Mouse (Mus musculus) hindbrain, embryonic 13.5 days (tissue): ENCODE measurements at regions not wholly inside any gene's neighbourhood (a gene's known extent, or its start where the extent isn't known, plus 50 kb on each side); places are given as distances from the start of the nearest gene placed in this dataset.

ENCODE experiments used
- ATAC-seq: fragments of 200-750 bp; cut with Nextera tagmentation; 2 replicates; pipeline ENCODE4 v1.8.0; 2017; ENCODE audit warnings: moderate TSS enrichment; ENCODE audit not compliant: low FRiP score
- H3K27ac ChIP-seq: fragments of 300-500 bp; sonication (generic); 2 replicates; pipeline ENCODE4 v1.5.1; 2015; ENCODE audit warnings: inconsistent platforms, mild to moderate bottlenecking, moderate library complexity
- H3K27me3 ChIP-seq: fragments of 300-500 bp; sonication (generic); 2 replicates; pipeline ENCODE4 v1.6.1; 2015; ENCODE audit warnings: mild to moderate bottlenecking, inconsistent platforms
- H3K36me3 ChIP-seq: fragments of 300-500 bp; sonication (generic); 2 replicates; pipeline ENCODE4 v1.6.1; 2015; ENCODE audit warnings: mild to moderate bottlenecking, inconsistent platforms
- H3K4me1 ChIP-seq: fragments of 300-500 bp; sonication (generic); replicated peaks from 2 replicates; pipeline ENCODE4 v1.6.1; 2015; ENCODE audit warnings: inconsistent platforms
- H3K4me2 ChIP-seq: fragments of 300-500 bp; sonication (generic); 2 replicates; pipeline ENCODE4 v1.6.1; 2015; ENCODE audit warnings: inconsistent platforms, mild to moderate bottlenecking, moderate library complexity
- H3K4me3 ChIP-seq: fragments of 300-500 bp; sonication (generic); 2 replicates; pipeline ENCODE4 v1.5.1; 2015; ENCODE audit warnings: mild to moderate bottlenecking, inconsistent platforms
- H3K9ac ChIP-seq: fragments of 300-500 bp; sonication (generic); 2 replicates; pipeline ENCODE4 v1.6.1; 2015; ENCODE audit warnings: mild to moderate bottlenecking, inconsistent platforms
- H3K9me3 ChIP-seq: fragments of 300-500 bp; sonication (generic); 2 replicates; pipeline ENCODE4 v1.6.1; 2016; ENCODE audit warnings: inconsistent platforms
- WGBS: fragments of 180-500 bp; shearing (Covaris S2); methylation state at CpG from one replicate; pipeline ENCODE4 v1.1.7; 2015; 5-methylcytosine and 5-hydroxymethylcytosine counted together

- H3K27ac ChIP-seq, result no peak overlapping the region
- no peaks in the 10 kb centered on the region for H3K9me3 ChIP-seq
- H3K36me3 ChIP-seq, result no peaks in the 10 kb centered on the region
- H3K4me1 ChIP-seq, result no peaks in the 10 kb centered on the region
- no peaks in the 10 kb centered on the region for H3K27me3 ChIP-seq
- WGBS, result 83% methylated on average over 6 of the region's 6 CpGs
- ATAC-seq, result no peak
- no peak overlapping the region for H3K4me3 ChIP-seq
- H3K9ac ChIP-seq, result no peak overlapping the region
- H3K4me2 ChIP-seq, result no peak overlapping the region
Observed at GRCm38 (mm10) chr7:135823884-135824750, 108.0 kb upstream of the Mki67 start.

DNA sequence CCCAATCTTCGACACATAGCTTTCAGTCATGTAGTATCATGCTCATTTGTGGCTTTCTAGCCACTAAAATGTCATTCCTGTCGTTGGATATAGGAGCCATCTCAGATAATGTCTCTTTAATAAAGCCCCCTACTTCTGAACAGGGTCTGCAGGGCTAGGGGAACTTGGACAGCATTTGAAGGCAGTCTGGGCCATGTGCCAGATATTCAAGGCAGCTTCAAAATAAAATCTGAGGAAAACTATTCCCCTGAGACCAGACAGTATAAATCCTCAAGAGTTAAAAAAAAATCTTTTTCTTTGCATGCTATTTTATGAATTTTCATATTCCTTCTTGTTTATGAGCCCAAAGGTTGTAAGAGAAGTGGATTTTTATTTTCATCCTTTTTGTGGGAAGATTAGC, 113.1 kb upstream of the Mki67 start:
- no peaks in the 10 kb centered on the region for H3K36me3 ChIP-seq
- no peaks in the 10 kb centered on the region for H3K9me3 ChIP-seq
- peaks cover 15% of the 10 kb centered on the region for H3K4me1 ChIP-seq
- H3K9ac ChIP-seq, result no peak overlapping the region
- WGBS, result 71% methylated on average over 2 of the region's 2 CpGs
- ATAC-seq, result no peak
- no peak overlapping the region for H3K4me2 ChIP-seq
- H3K4me3 ChIP-seq, result no peak overlapping the region
- H3K27ac ChIP-seq, result no peak overlapping the region
- H3K27me3 ChIP-seq, result peaks cover 6% of the 10 kb centered on the region; the same call in 1 of the 2 replicates

- ATAC-seq, result no peak
- Histone ChIP-seq H3K36me3 (no peaks in the 10 kb centered on the region), H3K27ac (no peak overlapping the region; the same call in 1 of the 2 replicates), H3K4me3 (no peak overlapping the region), H3K27me3 (peaks cover 15% of the 10 kb centered on the region), H3K9ac (no peak overlapping the region), H3K9me3 (no peaks in the 10 kb centered on the region), H3K4me2 (no peak overlapping the region), H3K4me1 (peaks cover 30% of the 10 kb centered on the region)
- 62% methylated on average over 9 of the region's 9 CpGs for WGBS
Observed at GRCm38 (mm10) chr7:135833425-135833824, 117.3 kb upstream of the Mki67 start.

DNA sequence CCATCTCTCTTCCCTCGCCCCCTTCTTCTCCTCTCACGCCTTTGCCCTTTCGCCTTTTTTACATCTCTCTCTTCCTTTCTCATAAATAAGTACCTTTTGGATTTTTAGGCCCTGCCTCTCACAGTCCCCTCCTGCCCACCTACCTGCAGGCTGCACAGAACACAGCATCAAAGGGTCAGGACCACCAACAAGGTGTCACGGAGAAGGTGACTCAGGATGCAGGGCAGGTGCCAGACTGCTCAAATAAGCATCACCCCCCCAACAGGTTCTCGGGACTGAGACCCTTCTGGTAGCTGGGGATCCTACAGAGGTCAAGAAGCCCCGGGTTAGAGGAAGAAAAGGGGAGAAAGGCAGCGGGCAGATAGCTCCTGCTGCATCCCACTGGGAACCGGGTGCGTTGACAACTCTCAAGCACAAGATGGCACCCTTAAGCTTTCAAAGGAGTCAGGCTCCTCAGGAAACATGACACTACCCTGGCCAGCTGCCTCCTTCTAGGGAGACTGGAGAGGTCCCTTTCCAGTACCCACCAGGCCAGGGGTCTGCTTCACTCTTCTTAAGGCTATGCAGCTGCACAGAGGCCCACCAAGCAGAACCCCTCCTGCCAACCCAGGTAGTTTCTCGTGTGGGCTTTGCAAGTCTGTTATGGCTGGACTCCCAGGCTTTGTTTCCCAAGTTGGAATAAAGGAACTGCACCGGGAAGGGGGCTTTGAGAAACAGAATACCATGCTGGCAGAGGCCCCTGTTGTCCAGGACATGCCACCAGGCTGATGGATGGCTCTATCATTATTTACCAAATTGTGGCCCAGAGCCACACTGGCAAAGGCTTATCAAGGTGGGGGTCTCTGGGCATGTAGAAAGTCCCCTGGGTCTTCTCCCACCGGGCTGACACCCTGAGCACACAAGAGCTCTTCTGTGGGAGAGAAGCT, 120.9 kb upstream of the Mki67 start:
- 0 out of 2 replicates have a peak overlapping the region, but pooled peaks have one; percentile 46 for H3K9ac ChIP-seq
- no peaks in the 10 kb centered on the region for H3K36me3 ChIP-seq
- H3K9me3 ChIP-seq, result no peaks in the 10 kb centered on the region
- no peak overlapping the region for H3K4me3 ChIP-seq
- 31% methylated on average over 12 of the region's 12 CpGs for WGBS
- H3K4me2 ChIP-seq, result no peak overlapping the region
- peaks cover 23% of the 10 kb centered on the region for H3K27me3 ChIP-seq
- H3K27ac ChIP-seq, result peak overlapping the region; percentile 70
- peaks cover 27% of the 10 kb centered on the region for H3K4me1 ChIP-seq
- ATAC-seq, result peak; percentile 87

GRCm38 (mm10) chr7:135844018-135844417, 127.9 kb upstream of the Mki67 start:
- H3K9ac ChIP-seq, result no peak overlapping the region
- H3K9me3 ChIP-seq, result no peaks in the 10 kb centered on the region
- H3K4me1 ChIP-seq, result peaks cover 42% of the 10 kb centered on the region
- H3K27ac ChIP-seq, result no peak overlapping the region
- H3K4me3 ChIP-seq, result no peak overlapping the region
- no peak overlapping the region for H3K4me2 ChIP-seq
- no peak for ATAC-seq
- peaks cover 8% of the 10 kb centered on the region; the same call in 1 of the 2 replicates for H3K27me3 ChIP-seq
- no peaks in the 10 kb centered on the region for H3K36me3 ChIP-seq
- 53% methylated on average over 5 of the region's 5 CpGs for whole genome bisulfite sequencing

GRCm38 (mm10) chr7:135847304-135847703, 131.1 kb upstream of the Mki67 start:
- H3K9ac ChIP-seq, result no peak overlapping the region
- no peak for ATAC-seq
- no peak overlapping the region for H3K4me2 ChIP-seq
- 82% methylated on average over 9 of the region's 9 CpGs for WGBS
- no peaks in the 10 kb centered on the region for H3K36me3 ChIP-seq
- peaks cover 16% of the 10 kb centered on the region; the same call in 1 of the 2 replicates for H3K27me3 ChIP-seq
- H3K4me1 ChIP-seq, result peaks cover 42% of the 10 kb centered on the region
- H3K9me3 ChIP-seq, result no peaks in the 10 kb centered on the region
- no peak overlapping the region for H3K4me3 ChIP-seq
- 0 out of 2 replicates have a peak overlapping the region, but pooled peaks have one; percentile 30 for H3K27ac ChIP-seq

GRCm38 (mm10) chr7:135848170-135848569, 132.0 kb upstream of the Mki67 start:
- H3K4me1 ChIP-seq, result peaks cover 45% of the 10 kb centered on the region
- WGBS, result 59% methylated on average over 4 of the region's 4 CpGs
- H3K4me3 ChIP-seq, result no peak overlapping the region
- ATAC-seq, result no peak
- H3K9ac ChIP-seq, result no peak overlapping the region
- no peak overlapping the region; the same call in 1 of the 2 replicates for H3K27ac ChIP-seq
- peaks cover 20% of the 10 kb centered on the region; the same call in 1 of the 2 replicates for H3K27me3 ChIP-seq
- H3K4me2 ChIP-seq, result no peak overlapping the region
- no peaks in the 10 kb centered on the region for H3K9me3 ChIP-seq
- H3K36me3 ChIP-seq, result no peaks in the 10 kb centered on the region

- no peak overlapping the region for H3K4me2 ChIP-seq
- peaks cover 45% of the 10 kb centered on the region for H3K4me1 ChIP-seq
- H3K4me3 ChIP-seq, result no peak overlapping the region
- H3K27me3 ChIP-seq, result peaks cover 20% of the 10 kb centered on the region; the same call in 1 of the 2 replicates
- no peaks in the 10 kb centered on the region for H3K36me3 ChIP-seq
- ATAC-seq, result no peak
- 67% methylated on average over 5 of the region's 5 CpGs for WGBS
- no peak overlapping the region for H3K27ac ChIP-seq
- no peaks in the 10 kb centered on the region for H3K9me3 ChIP-seq
- H3K9ac ChIP-seq, result no peak overlapping the region
Observed at GRCm38 (mm10) chr7:135848833-135849232, 132.7 kb upstream of the Mki67 start.

- WGBS, result 7% methylated on average over 37 of the region's 39 CpGs
- peak overlapping the region; percentile 56; the same call in 1 of the 2 replicates for H3K9ac ChIP-seq
- H3K27ac ChIP-seq, result no peak overlapping the region; the same call in 1 of the 2 replicates
- H3K36me3 ChIP-seq, result no peaks in the 10 kb centered on the region
- no peaks in the 10 kb centered on the region for H3K9me3 ChIP-seq
- H3K4me3 ChIP-seq, result peak overlapping the region; percentile 30
- 0 out of 2 replicates have a peak, but pooled peaks cover 17% of the 10 kb centered on the region for H3K27me3 ChIP-seq
- peak overlapping the region; percentile 56 for H3K4me2 ChIP-seq
- H3K4me1 ChIP-seq, result peaks cover 24% of the 10 kb centered on the region
- 0 out of 2 replicates have a peak, but pooled peaks have one; percentile 69 for ATAC-seq
Observed at GRCm38 (mm10) chr7:135853127-135853813, 137.1 kb upstream of the Mki67 start.

DNA sequence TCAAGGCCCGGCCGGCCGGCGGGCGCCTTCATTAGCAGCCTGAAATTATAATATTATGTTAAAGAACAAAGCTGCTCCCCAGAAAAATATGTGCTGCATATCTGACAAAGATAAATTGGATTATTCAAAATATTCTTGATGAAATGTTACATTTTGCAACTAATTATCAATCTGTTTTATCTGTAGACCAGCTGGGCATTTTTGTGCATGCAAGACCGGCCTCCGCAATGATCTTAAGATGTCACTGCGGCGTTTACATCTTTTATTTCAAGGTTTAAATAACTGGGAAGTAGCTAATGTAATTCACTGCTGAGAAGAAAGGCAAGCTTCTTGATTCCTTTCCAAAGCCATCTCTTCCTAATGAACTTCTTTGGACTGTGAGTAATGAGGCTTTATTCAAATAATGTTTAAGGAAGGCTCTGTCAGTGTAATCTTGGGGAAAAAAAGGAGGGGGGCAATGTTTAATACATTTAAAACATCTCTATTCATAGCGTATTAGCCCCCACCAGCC, 137.7 kb upstream of the Mki67 start:
- no peak for ATAC-seq
- Histone ChIP-seq H3K36me3 (no peaks in the 10 kb centered on the region), H3K4me2 (peak overlapping the region; percentile 56), H3K9ac (peak overlapping the region; percentile 56; the same call in 1 of the 2 replicates), H3K4me3 (peak overlapping the region; percentile 30), H3K27me3 (0 out of 2 replicates have a peak, but pooled peaks cover 17% of the 10 kb centered on the region), H3K4me1 (peaks cover 18% of the 10 kb centered on the region), H3K9me3 (no peaks in the 10 kb centered on the region), H3K27ac (peak overlapping the region; percentile 48)
- 9% methylated on average over 10 of the region's 10 CpGs for WGBS

DNA sequence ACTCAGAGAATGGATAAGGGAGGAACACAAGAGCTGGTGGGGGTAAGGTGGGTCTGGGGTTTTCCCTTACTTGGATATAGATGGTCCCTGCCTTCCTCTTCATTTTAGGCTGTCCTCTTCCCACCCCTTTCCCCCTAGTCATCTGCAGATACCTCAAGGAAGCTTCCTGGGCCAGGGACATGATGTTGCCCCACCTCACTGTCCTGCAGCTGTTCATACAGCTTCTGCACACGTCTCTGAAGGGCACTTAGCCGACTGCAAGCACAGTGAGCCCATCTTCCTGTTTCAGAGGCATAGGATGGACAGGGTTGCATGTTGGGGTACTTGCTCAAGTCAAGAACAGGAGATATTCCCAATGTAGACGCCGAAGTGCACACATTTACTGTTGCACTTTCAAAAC, 144.1 kb upstream of the Mki67 start:
- Histone ChIP-seq H3K9me3 (no peaks in the 10 kb centered on the region), H3K27me3 (0 out of 2 replicates have a peak, but pooled peaks cover 5% of the 10 kb centered on the region), H3K9ac (no peak overlapping the region), H3K4me1 (peaks cover 35% of the 10 kb centered on the region), H3K36me3 (no peaks in the 10 kb centered on the region), H3K4me3 (no peak overlapping the region), H3K4me2 (no peak overlapping the region), H3K27ac (no peak overlapping the region)
- ATAC-seq, result no peak
- 70% methylated on average over 4 of the region's 4 CpGs for WGBS
